Mouse (Mus musculus) liver, adult 2 months (tissue): ENCODE measurements around the gene Pla2g2e.

Experiments used
- CTCF ChIP-seq: fragments of 200-500 bp; IDR thresholded peaks from 2 replicates; pipeline ENCODE4 v1.5.1; 2011; ENCODE audit warnings: low read depth, low read length, control low read depth
- POLR2A ChIP-seq: fragments of 200-500 bp; IDR thresholded peaks from 2 replicates; pipeline ENCODE4 v1.6.1; 2011; ENCODE audit warnings: low read length, control low read depth; ENCODE audit not compliant: insufficient read depth; ENCODE audit errors: extremely low read depth

DNA sequence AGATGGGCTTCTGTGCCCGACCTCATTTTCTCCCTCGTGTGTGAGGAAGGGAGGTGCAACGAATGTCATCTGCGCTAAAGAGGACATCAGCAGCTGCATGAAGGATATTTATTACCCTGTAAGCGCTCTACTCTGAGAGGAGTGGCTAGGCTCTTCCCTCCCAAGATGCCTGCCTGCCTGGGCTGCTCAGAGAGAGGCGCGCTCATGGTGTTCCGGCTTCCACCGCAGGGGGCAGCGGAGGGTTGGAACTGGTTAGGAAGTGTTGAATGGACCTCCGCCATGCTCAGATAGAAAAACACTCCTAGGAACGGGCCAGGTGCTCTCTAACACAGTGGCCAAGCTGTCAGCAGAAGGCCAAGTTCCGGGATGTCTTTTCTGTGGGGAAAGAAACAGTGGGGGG is 18.0 kb upstream of the Pla2g2e start:
- TF ChIP-seq CTCF (peak; percentile 64), POLR2A (no peak)
